Mouse (Mus musculus) ES-E14 (cell line): ENCODE results near the gene Ergic1. TPM values are rescaled to one million over a fixed set of nuclear protein-coding genes. Genes with fewer than 3 reads are reported as not detected.

Experiments
- DNase-seq: peaks from one replicate; pipeline ENCODE4 v3.0.0-alpha.2; 2013; ENCODE audit warnings: low read depth, low spot score
- H3K27ac ChIP-seq: 2 replicates; pipeline ENCODE4 v1.5.1; 2012; ENCODE audit warnings: low read depth, mild to moderate bottlenecking, low read length, moderate library complexity, mixed read lengths; ENCODE audit not compliant: poor library complexity, insufficient read depth, severe bottlenecking
- H3K36me3 ChIP-seq: 2 replicates; pipeline ENCODE4 v1.6.1; 2012; ENCODE audit warnings: mild to moderate bottlenecking, low read length, moderate library complexity, mixed read lengths; ENCODE audit not compliant: control insufficient read depth, poor library complexity, insufficient read depth, severe bottlenecking
- H3K4me1 ChIP-seq, 2 experiments: fragments of 150-350 bp in 1 of 2; sonication (generic) in 1 of 2; 2 replicates each; pipeline ENCODE4 v1.6.1; 2012; ENCODE audit warnings: low read length in 2 of 2, mild to moderate bottlenecking in 1 of 2, mixed read lengths in 1 of 2; ENCODE audit not compliant: control insufficient read depth in 2 of 2, insufficient read depth in 2 of 2, poor library complexity in 1 of 2
- H3K4me3 ChIP-seq, 2 experiments: fragments of 150-350 bp in 1 of 2; sonication (generic) in 1 of 2; 2 replicates each; pipeline ENCODE4 v1.5.1; 2012; ENCODE audit warnings: low read length in 2 of 2, low read depth in 1 of 2, mild to moderate bottlenecking in 1 of 2, mixed read lengths in 1 of 2; ENCODE audit not compliant: insufficient read depth in 1 of 2, poor library complexity in 1 of 2, severe bottlenecking in 1 of 2
- H3K9ac ChIP-seq: 2 replicates; pipeline ENCODE4 v1.6.1; 2012; ENCODE audit warnings: low read depth, mild to moderate bottlenecking, low read length, mixed read lengths; ENCODE audit not compliant: poor library complexity, insufficient read depth, severe bottlenecking
- H3K9me3 ChIP-seq: fragments of 150-350 bp; sonication (generic); 2 replicates; pipeline ENCODE4 v1.6.1; 2012; ENCODE audit warnings: low read depth, mild to moderate bottlenecking, low read length; ENCODE audit not compliant: control insufficient read depth, insufficient read depth
- CHD2 ChIP-seq: IDR thresholded peaks from 2 replicates; pipeline ENCODE4 v1.6.1; 2014; ENCODE audit warnings: mild to moderate bottlenecking, low read depth, low read length, inconsistent platforms
- HCFC1 ChIP-seq: IDR thresholded peaks from 2 replicates; pipeline ENCODE4 v1.6.1; 2012; ENCODE audit warnings: low read length, inconsistent platforms, borderline replicate concordance; ENCODE audit not compliant: insufficient read depth
- MAFK ChIP-seq: IDR thresholded peaks from 2 replicates; pipeline ENCODE4 v1.6.1; 2014; ENCODE audit warnings: mild to moderate bottlenecking, low read depth, low read length, inconsistent platforms; ENCODE audit not compliant: insufficient read depth
- ZC3H11A ChIP-seq: IDR thresholded peaks from 2 replicates; pipeline ENCODE4 v1.6.1; 2012; ENCODE audit warnings: low read depth, mild to moderate bottlenecking, inconsistent platforms, low read length, borderline replicate concordance
- ZNF384 ChIP-seq: IDR thresholded peaks from 2 replicates; pipeline ENCODE4 v1.6.1; 2012; ENCODE audit warnings: low read depth, low read length, inconsistent platforms
- in situ Hi-C, 2 experiments: fragments of 600-800 bp; cut with MboI; formaldehyde crosslinking; loops; one replicate each; pipeline ENCODE4 v1.15.1; 2025; ENCODE audit warnings: low sequenced_read_pairs in 2 of 2, inconsistent platforms in 1 of 2; ENCODE audit not compliant: unreplicated experiment in 2 of 2
- total RNA-seq: library from RNA; depleted of rRNA; stranded (reverse); fragments of 300-350 nt; gene quantifications from 2 replicates; pipeline ENCODE4 v1.2.3, GENCODE M21; 2012; rRNA removed

Ergic1 gene
- total RNA-seq, result 97.5 and 142 TPM in 2 replicates

- in situ Hi-C loops, result no loop called here
- no peak for TF ChIP-seq CHD2
- no peak for TF ChIP-seq MAFK
- TF ChIP-seq HCFC1, result no peak
- no peak for TF ChIP-seq ZC3H11A
- TF ChIP-seq ZNF384, result no peak
- H3K4me3 ChIP-seq, result peak within 1 kb of the TSS; percentile 64 to 88
- 0 out of 2 replicates have a peak within 1 kb of the TSS, but pooled peaks have one; percentile 31 for H3K27ac ChIP-seq
- H3K4me1 ChIP-seq, result peaks cover 4 to 18% of the 10 kb centered on the region in 2 experiments; a peak in 1 of 4 replicates
- H3K9me3 ChIP-seq, result no peaks in the 10 kb centered on the region
- H3K36me3 ChIP-seq, result peaks cover 10% of the 10 kb centered on the region; the same call in 1 of the 2 replicates
- H3K9ac ChIP-seq, result peak within 1 kb of the TSS; percentile 82
- DNase-seq, result no peak
Observed at GRCm38 (mm10) chr17:26561290-26561640, at the start of gene Ergic1. TSS of gene Ergic1 (plus strand) at chr17:26561489.

- no peaks in the 10 kb centered on the region for H3K9me3 ChIP-seq
- no peak overlapping the region for H3K9ac ChIP-seq
- no peak for TF ChIP-seq ZNF384
- TF ChIP-seq MAFK, result no peak
- TF ChIP-seq CHD2, result no peak
- no peak for TF ChIP-seq ZC3H11A
- no peak for TF ChIP-seq HCFC1
- DNase-seq, result no peak
- in situ Hi-C loops, result no loop called here
- no peak overlapping the region for H3K4me3 ChIP-seq
- H3K27ac ChIP-seq, result no peak overlapping the region; the same call in 1 of the 2 replicates
- peaks cover under 1% of the 10 kb centered on the region; the same call in 1 of the 2 replicates for H3K36me3 ChIP-seq
- H3K4me1 ChIP-seq, result peaks cover 7 to 31% of the 10 kb centered on the region in 2 experiments
Observed at GRCm38 (mm10) chr17:26511816-26512774, 49.2 kb upstream of the Ergic1 start.

- Histone ChIP-seq H3K4me3 (no peak overlapping the region), H3K9ac (no peak overlapping the region), H3K36me3 (no peaks in the 10 kb centered on the region), H3K9me3 (no peaks in the 10 kb centered on the region), H3K4me1 (peaks cover 7 to 31% of the 10 kb centered on the region in 2 experiments), H3K27ac (no peak overlapping the region)
- DNase-seq, result no peak
- in situ Hi-C loops, result no loop called here
- TF ChIP-seq HCFC1 (no peak), ZC3H11A (no peak), CHD2 (no peak), ZNF384 (no peak), MAFK (no peak)
Observed at GRCm38 (mm10) chr17:26512961-26513360, 48.3 kb upstream of the Ergic1 start.

- in situ Hi-C loops, result no loop called here
- Histone ChIP-seq H3K9me3 (no peaks in the 10 kb centered on the region), H3K4me1 (peaks cover 7 to 31% of the 10 kb centered on the region in 2 experiments), H3K36me3 (no peaks in the 10 kb centered on the region), H3K27ac (no peak overlapping the region), H3K9ac (no peak overlapping the region), H3K4me3 (no peak overlapping the region)
- DNase-seq, result no peak
- TF ChIP-seq ZNF384, result no peak
- TF ChIP-seq ZC3H11A, result no peak
- no peak for TF ChIP-seq MAFK
- no peak for TF ChIP-seq HCFC1
- no peak for TF ChIP-seq CHD2
Observed at GRCm38 (mm10) chr17:26513459-26514290, 47.6 kb upstream of the Ergic1 start.
